Mouse (Mus musculus) kidney, postnatal 0 days (tissue): ENCODE results near the gene 1700023F06Rik. TPM values are rescaled to one million over a fixed set of nuclear protein-coding genes. Genes with fewer than 3 reads are reported as not detected.

ENCODE experiments used
- ATAC-seq: fragments of 200-750 bp; cut with Nextera tagmentation; replicated peaks from 2 replicates; pipeline ENCODE4 v1.8.0; 2017; ENCODE audit warnings: low read depth, moderate number of reproducible peaks, moderate TSS enrichment, moderate library complexity; ENCODE audit not compliant: low FRiP score
- DNase-seq: peaks from one replicate; pipeline ENCODE4 v3.0.0-alpha.2; 2016; ENCODE audit warnings: low spot score
- H3K27ac ChIP-seq: fragments of 300-500 bp; sonication (generic); 2 replicates; pipeline ENCODE4 v1.5.1; 2014; ENCODE audit warnings: mild to moderate bottlenecking
- H3K27me3 ChIP-seq: fragments of 300-500 bp; sonication (generic); 2 replicates; pipeline ENCODE4 v1.6.1; 2014; ENCODE audit warnings: low read length, mixed read lengths; ENCODE audit not compliant: insufficient read depth
- H3K36me3 ChIP-seq: fragments of 300-500 bp; sonication (generic); 2 replicates; pipeline ENCODE4 v1.6.1; 2014; ENCODE audit warnings: low read length, mixed read lengths; ENCODE audit not compliant: insufficient read depth
- H3K4me1 ChIP-seq: fragments of 300-500 bp; sonication (generic); replicated peaks from 2 replicates; pipeline ENCODE4 v1.6.1; 2014; ENCODE audit warnings: antibody characterized with exemption, low read length, mixed read lengths; ENCODE audit not compliant: insufficient read depth
- H3K4me2 ChIP-seq: fragments of 300-500 bp; sonication (generic); 2 replicates; pipeline ENCODE4 v1.6.1; 2014; ENCODE audit warnings: mild to moderate bottlenecking, low read length, moderate library complexity, mixed read lengths
- H3K4me3 ChIP-seq: fragments of 300-500 bp; sonication (generic); replicated peaks from 2 replicates; pipeline ENCODE4 v1.5.1; 2014; ENCODE audit warnings: low read depth, low read length
- H3K9ac ChIP-seq: fragments of 300-500 bp; sonication (generic); 2 replicates; pipeline ENCODE4 v1.6.1; 2014; ENCODE audit warnings: low read depth, low read length
- H3K9me3 ChIP-seq: fragments of 300-500 bp; sonication (generic); replicated peaks from 2 replicates; pipeline ENCODE4 v1.6.1; 2016; ENCODE audit warnings: low read length, inconsistent platforms, mixed read lengths
- CTCF ChIP-seq: IDR thresholded peaks from 2 replicates; pipeline ENCODE4 v1.5.1; 2016; ENCODE audit warnings: antibody characterized with exemption, low read depth, mild to moderate bottlenecking, moderate library complexity
- WGBS: fragments of 180-500 bp; shearing (Covaris S2); extraction: QIAGEN DNeasy Blood & Tissue Kit; methylation state at CpG from one replicate; pipeline ENCODE4 v1.1.7; 2014; 5-methylcytosine and 5-hydroxymethylcytosine counted together
- polyA plus RNA-seq: library from polyadenylated mRNA; unstranded; fragments of >200 nt; fragmentation: Nextera tagmentation; extraction: Ambion mirVana; gene quantifications from 2 replicates; pipeline ENCODE4 v1.2.1, GENCODE M21; 2015

The 1700023F06Rik gene
- polyA plus RNA-seq, 1 experiment from 2014 or later = 0.37 TPM

DNA sequence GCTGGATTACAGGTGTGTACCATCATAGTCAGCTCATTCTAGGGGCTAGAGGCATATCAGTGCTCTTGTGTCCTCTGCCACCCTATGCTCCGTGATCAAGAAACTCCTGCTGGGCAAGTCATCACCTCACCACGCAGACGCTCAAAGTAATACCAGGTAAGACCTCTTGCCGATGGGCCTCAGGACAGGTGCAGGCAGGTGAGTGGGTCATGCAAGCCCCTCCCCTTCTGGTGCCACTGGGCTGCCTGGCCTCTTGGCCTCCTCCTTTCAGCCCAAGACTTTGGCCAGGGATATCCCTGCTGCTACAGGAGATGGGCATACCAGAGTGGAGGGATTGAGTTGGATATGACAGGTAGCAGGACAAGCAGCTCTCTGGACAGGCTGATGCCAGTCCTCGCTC, 10.9 kb upstream of the 1700023F06Rik start:
- Histone ChIP-seq H3K36me3 (peaks cover 25% of the 10 kb centered on the region; the same call in 1 of the 2 replicates), H3K4me1 (0 out of 2 replicates have a peak, but pooled peaks cover 14% of the 10 kb centered on the region), H3K4me3 (no peak overlapping the region), H3K27ac (no peak overlapping the region), H3K9ac (no peak overlapping the region), H3K9me3 (no peaks in the 10 kb centered on the region), H3K4me2 (no peak overlapping the region), H3K27me3 (no peaks in the 10 kb centered on the region)
- ATAC-seq = no peak
- DNase-seq = no peak
- 94% methylated on average over 5 of the region's 5 CpGs for WGBS
- no peak for TF ChIP-seq CTCF

- DNase-seq = no peak
- 0 out of 2 replicates have a peak, but pooled peaks cover 14% of the 10 kb centered on the region for H3K4me1 ChIP-seq
- H3K4me3 ChIP-seq = peak overlapping the region; percentile 31
- peak overlapping the region; percentile 75 for H3K4me2 ChIP-seq
- 13% methylated on average over 6 of the region's 6 CpGs for WGBS
- ATAC-seq = no peak; the same call in 1 of the 2 replicates
- H3K27ac ChIP-seq = no peak overlapping the region
- peaks cover 23% of the 10 kb centered on the region; the same call in 1 of the 2 replicates for H3K36me3 ChIP-seq
- 0 out of 2 replicates have a peak overlapping the region, but pooled peaks have one; percentile 52 for H3K9ac ChIP-seq
- TF ChIP-seq CTCF = no peak
- H3K9me3 ChIP-seq = no peaks in the 10 kb centered on the region
- H3K27me3 ChIP-seq = no peaks in the 10 kb centered on the region
Measured at GRCm38 (mm10) chr11:103218517-103218901, 10.2 kb upstream of the 1700023F06Rik start.

- WGBS = 1% methylated on average over 45 of the region's 45 CpGs
Measured at GRCm38 (mm10) chr11:103217790-103218516, 9.6 kb upstream of the 1700023F06Rik start, which contains the start of gene Spata32. TSS of gene Spata32 (minus strand) at chr11:103218432.

DNA sequence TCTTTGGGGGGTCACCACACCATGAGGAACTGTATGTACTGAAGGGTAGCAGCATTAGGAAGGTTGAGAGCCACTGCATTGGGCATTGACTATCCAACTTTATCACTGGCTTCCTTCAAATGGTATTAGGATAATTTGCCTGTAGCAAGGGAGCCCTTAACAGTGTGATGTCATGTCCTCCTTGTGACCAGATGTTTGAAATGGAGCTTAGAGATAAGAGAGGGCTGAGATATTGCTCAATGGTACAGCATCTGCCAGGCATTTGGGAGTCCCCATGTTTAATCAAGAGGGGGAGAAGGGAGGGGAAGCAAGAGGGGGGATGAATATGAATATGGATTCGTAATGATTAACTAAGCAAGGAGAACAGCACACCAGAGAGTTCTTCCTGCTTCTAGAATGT, 7.0 kb upstream of the 1700023F06Rik start:
- ATAC-seq = no peak
- no peak overlapping the region for H3K9ac ChIP-seq
- H3K4me1 ChIP-seq = 0 out of 2 replicates have a peak, but pooled peaks cover 14% of the 10 kb centered on the region

More at GRCm38 (mm10) chr11:103217790-103218516, 9.6 kb upstream of the 1700023F06Rik start, which contains the start of gene Spata32:
- Histone ChIP-seq H3K36me3 (peaks cover 21% of the 10 kb centered on the region; the same call in 1 of the 2 replicates), H3K4me3 (peak within 1 kb of the TSS; percentile 31), H3K4me2 (peak within 1 kb of the TSS; percentile 75), H3K4me1 (0 out of 2 replicates have a peak, but pooled peaks cover 14% of the 10 kb centered on the region), H3K9me3 (no peaks in the 10 kb centered on the region), H3K27me3 (no peaks in the 10 kb centered on the region), H3K9ac (peak within 1 kb of the TSS; percentile 52; the same call in 1 of the 2 replicates), H3K27ac (no peak within 1 kb of the TSS)
- ATAC-seq (no peak; the same call in 1 of the 2 replicates), DNase-seq (peak; percentile 64)
- no peak for TF ChIP-seq CTCF

GRCm38 (mm10) chr11:103213712-103214111, 5.4 kb upstream of the 1700023F06Rik start:
- Histone ChIP-seq H3K4me2 (no peak overlapping the region), H3K4me3 (no peak overlapping the region), H3K4me1 (0 out of 2 replicates have a peak, but pooled peaks cover 13% of the 10 kb centered on the region), H3K9me3 (no peaks in the 10 kb centered on the region), H3K27ac (no peak overlapping the region), H3K27me3 (no peaks in the 10 kb centered on the region), H3K36me3 (no peaks in the 10 kb centered on the region), H3K9ac (no peak overlapping the region)
- peak; percentile 30; the same call in 1 of the 2 replicates for TF ChIP-seq CTCF
- no peak for DNase-seq
- WGBS = 87% methylated on average over 5 of the region's 5 CpGs
- no peak for ATAC-seq

More for the DNA sequence above, 7.0 kb upstream of the 1700023F06Rik start:
- Histone ChIP-seq H3K36me3 (peaks cover 6% of the 10 kb centered on the region; the same call in 1 of the 2 replicates), H3K4me2 (no peak overlapping the region), H3K9me3 (no peaks in the 10 kb centered on the region), H3K27ac (no peak overlapping the region), H3K27me3 (no peaks in the 10 kb centered on the region), H3K4me3 (no peak overlapping the region)
- DNase-seq = no peak
- no peak for TF ChIP-seq CTCF
- WGBS = 89% methylated on average over 1 of the region's 1 CpGs

DNA sequence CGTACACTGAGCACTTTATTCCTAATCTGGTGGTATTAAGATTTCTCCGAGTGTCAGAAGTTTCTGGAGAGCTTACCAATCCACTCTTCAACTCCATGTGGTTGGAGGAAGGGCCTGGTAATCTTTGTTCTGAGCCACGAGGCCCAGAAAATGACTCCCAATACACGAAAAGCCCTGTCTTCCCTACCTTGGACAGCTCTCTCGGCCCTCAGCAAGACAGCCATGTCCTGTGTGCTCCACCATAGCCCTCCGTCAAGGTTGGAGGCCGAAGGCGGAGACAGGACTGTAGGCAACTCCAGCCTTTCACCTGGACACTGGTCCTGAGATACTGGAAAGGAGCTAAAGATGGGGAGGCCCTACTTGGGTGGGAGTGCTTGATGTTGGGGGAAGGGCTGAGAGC, 1.9 kb upstream of the 1700023F06Rik start:
- ATAC-seq (no peak), DNase-seq (no peak)
- H3K4me3 ChIP-seq = no peak overlapping the region
- H3K27me3 ChIP-seq = no peaks in the 10 kb centered on the region
- WGBS = 59% methylated on average over 8 of the region's 8 CpGs
- H3K4me1 ChIP-seq = no peaks in the 10 kb centered on the region
- no peaks in the 10 kb centered on the region for H3K9me3 ChIP-seq
- H3K4me2 ChIP-seq = no peak overlapping the region
- no peaks in the 10 kb centered on the region for H3K36me3 ChIP-seq
- no peak overlapping the region for H3K27ac ChIP-seq
- no peak for TF ChIP-seq CTCF
- no peak overlapping the region for H3K9ac ChIP-seq
